Mouse (Mus musculus): ENCODE data around the gene Il21r. TPM values are rescaled to one million over a fixed set of nuclear protein-coding genes. Genes with fewer than 3 reads are reported as not detected.

The Il21r gene
- polyA plus RNA-seq, 1 experiment from 2014 or later, result 0.55 TPM

GRCm38 (mm10) chr7:125679936-125680335 lies 76.7 kb downstream of the Il21r start:
- Histone ChIP-seq H3K36me3 (peaks cover 83% of the 10 kb centered on the region), H3K27me3 (no peaks in the 10 kb centered on the region), H3K9ac (no peak overlapping the region), H3K4me3 (no peak overlapping the region), H3K27ac (no peak overlapping the region), H3K4me1 (no peaks in the 10 kb centered on the region), H3K4me2 (replicated peaks) (no peak overlapping the region), H3K9me3 (no peaks in the 10 kb centered on the region)
- ATAC-seq (ENCODE audit: low FRiP score, low read depth), result no peak
- WGBS, result 94% methylated on average over 9 of the region's 9 CpGs

Other genes starting within 250 kb of the Il21r start
- gene Kdm8, start 158.8 kb upstream of the Il21r start, polyA plus RNA-seq (2015; fragmentation: Nextera tagmentation; extraction: Ambion mirVana), result 11.1 and 12.5 TPM in 2 replicates
- 121 and 122 TPM in 2 replicates for gene Nsmce1, start 111.8 kb upstream of the Il21r start, polyA plus RNA-seq (2015; fragmentation: Nextera tagmentation; extraction: Ambion mirVana)
- gene Il4ra, start 51.3 kb upstream of the Il21r start, polyA plus RNA-seq (2015; fragmentation: Nextera tagmentation; extraction: Ambion mirVana), result 6.0 and 6.8 TPM in 2 replicates
- gene Gtf3c1, start 104.4 kb downstream of the Il21r start, polyA plus RNA-seq (2015; fragmentation: Nextera tagmentation; extraction: Ambion mirVana), result 27.7 and 33.9 TPM in 2 replicates
- gene D430042O09Rik, start 104.5 kb downstream of the Il21r start, polyA plus RNA-seq (2015; fragmentation: Nextera tagmentation; extraction: Ambion mirVana), result 7.5 and 10.0 TPM in 2 replicates

Data from limb, embryonic 13.5 days (tissue).